In the genomic region with DNA sequence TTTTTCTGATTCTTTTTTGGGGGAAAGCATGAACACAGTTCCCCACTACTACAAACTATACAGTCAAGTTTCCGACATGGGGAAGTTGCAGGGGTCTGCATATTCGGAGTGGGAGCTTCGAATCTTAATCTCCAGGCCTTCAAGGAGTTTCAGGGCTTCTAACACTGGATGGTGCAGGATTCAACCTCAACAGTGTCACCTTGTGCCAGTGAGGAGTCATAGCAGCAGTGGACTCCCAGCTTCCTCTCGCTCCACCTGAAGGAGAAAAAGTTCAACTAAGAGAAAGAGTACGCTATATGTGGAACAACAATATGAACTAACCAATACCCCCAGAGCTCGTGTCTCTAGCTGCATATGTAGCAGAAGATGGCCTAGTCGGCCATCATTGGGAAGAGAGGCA, we compare ENCODE assay signal across 9 mouse cellular contexts. TPM values are rescaled to one million over a fixed set of nuclear protein-coding genes. Genes with fewer than 3 reads are reported as not detected.
DNase-seq lines count a peak whose midpoint lies in the region; ATAC-seq and TF ChIP-seq lines count a peak whose summit lies in the region.
"Had no signal": no experiment of that assay in that cellular context is flagged by ENCODE, and none has a peak within 500 bp of the region (broad histone marks: within the 10 kb centered on the region; RNA-seq: fewer than 3 reads in every experiment).

No protein-coding gene starts in this region.

- peak; percentile 81 for TF ChIP-seq CTCF in intestine, postnatal 0 days (IDR thresholded peaks at IDR 0.05; ENCODE audit: low read depth)

- no peak overlapping the region for H3K27ac ChIP-seq in intestine, postnatal 0 days (ENCODE audit: low read depth, low read length)
- no peak overlapping the region for H3K27ac ChIP-seq in intestine, embryonic 16.5 days (ENCODE audit: low read length)
- H3K27ac ChIP-seq: limb, embryonic 12.5 days had no signal

- peak; percentile 82 for DNase-seq in ES-CJ7 (ENCODE audit: low read depth, low spot score)
- peak; percentile 29 for DNase-seq in mesoderm, embryonic 11.5 days (ENCODE audit: low read depth, low spot score)
- no peak for DNase-seq in layer of hippocampus, postnatal 25 days (ENCODE audit: extremely low spot score in 1 of 2, low spot score in 1 of 2)
- no peak for DNase-seq in right cerebral cortex, postnatal 10 days (ENCODE audit: low spot score in 2 of 2)
- no peak for DNase-seq in layer of hippocampus, adult 18-20 months (ENCODE audit: low spot score in 2 of 2)

- H3K4me2 ChIP-seq in intestine, postnatal 0 days (replicated peaks; ENCODE audit: low read depth): no peak overlapping the region
- H3K4me2 ChIP-seq in intestine, embryonic 16.5 days (ENCODE audit: low read depth, low read length): no peak overlapping the region
- H3K4me2 ChIP-seq: limb, embryonic 12.5 days had no signal

- H3K4me3 ChIP-seq in intestine, postnatal 0 days (ENCODE audit: low read depth, low read length): no peak overlapping the region
- H3K4me3 ChIP-seq in intestine, embryonic 16.5 days (ENCODE audit: low read length): no peak overlapping the region
- H3K4me3 ChIP-seq: limb, embryonic 12.5 days had no signal

- WGBS in intestine, postnatal 0 days: 19% methylated on average over 7 of the region's 7 CpGs
- WGBS in intestine, embryonic 16.5 days: 29% methylated on average over 7 of the region's 7 CpGs

- 0 out of 2 replicates have a peak, but pooled peaks cover 1% of the 10 kb centered on the region for H3K27me3 ChIP-seq in intestine, postnatal 0 days (replicated peaks; ENCODE audit: control insufficient read depth, insufficient read depth, low read length)
- H3K27me3 ChIP-seq in intestine, embryonic 16.5 days (replicated peaks; ENCODE audit: control insufficient read depth, insufficient read depth, low read length): 0 out of 2 replicates have a peak, but pooled peaks cover 1% of the 10 kb centered on the region

- H3K9ac ChIP-seq in intestine, postnatal 0 days (ENCODE audit: low read depth, low read length): no peak overlapping the region
- no peak overlapping the region for H3K9ac ChIP-seq in intestine, embryonic 16.5 days (ENCODE audit: low read depth, low read length)
- H3K9ac ChIP-seq: limb, embryonic 12.5 days had no signal

- H3K36me3 ChIP-seq in intestine, postnatal 0 days (ENCODE audit: control insufficient read depth, insufficient read depth): no peaks in the 10 kb centered on the region
- no peaks in the 10 kb centered on the region for H3K36me3 ChIP-seq in intestine, embryonic 16.5 days (ENCODE audit: control insufficient read depth, insufficient read depth, low read length)
- H3K36me3 ChIP-seq: limb, embryonic 12.5 days had no signal

- no peaks in the 10 kb centered on the region for H3K4me1 ChIP-seq in intestine, postnatal 0 days (replicated peaks; ENCODE audit: control insufficient read depth, insufficient read depth, low read length)
- no peaks in the 10 kb centered on the region for H3K4me1 ChIP-seq in intestine, embryonic 16.5 days (ENCODE audit: control insufficient read depth, insufficient read depth, low read length)
- H3K4me1 ChIP-seq: limb, embryonic 12.5 days had no signal

- ATAC-seq in intestine, postnatal 0 days: no peak
- ATAC-seq in intestine, embryonic 16.5 days: no peak
- peak; percentile 88 for ATAC-seq in erythroblast, adult 5-6 weeks (replicated peaks; ENCODE audit: low FRiP score, poor library complexity, severe bottlenecking)

- no peaks in the 10 kb centered on the region for H3K9me3 ChIP-seq in intestine, postnatal 0 days (ENCODE audit: control insufficient read depth)
- H3K9me3 ChIP-seq in intestine, embryonic 16.5 days (ENCODE audit: control insufficient read depth, low read length): no peaks in the 10 kb centered on the region
- H3K9me3 ChIP-seq: limb, embryonic 12.5 days had no signal

RNA-seq across cellular contexts. Expression of gene Ctsf, which starts 7.4 kb away (rescaled TPM):
- polyA plus RNA-seq in intestine, postnatal 0 days (2015; fragmentation: Nextera tagmentation; extraction: Ambion mirVana): 15.6 and 16.4 TPM in 2 replicates
- 24.0 and 26.3 TPM in 2 replicates for polyA plus RNA-seq in intestine, embryonic 16.5 days (2015; fragmentation: Nextera tagmentation; extraction: Ambion mirVana)
- total RNA-seq in erythroblast, adult 5-6 weeks (2015; ENCODE audit: low replicate concordance): 79.7 and 90.9 TPM in 2 replicates
- total RNA-seq in erythroblast, adult 5-6 weeks (2017; ENCODE audit: low replicate concordance): 51.5 and 94.7 TPM in 2 replicates
- total RNA-seq in layer of hippocampus, postnatal 25 days (2021): 100 to 1,000 TPM; 113 to 118 TPM
- total RNA-seq in layer of hippocampus, adult 18-20 months (2021): 100 to 1,000 TPM; 104 to 111 TPM

RNA-seq across cellular contexts. Expression of gene Ccdc87, which starts 8.3 kb away (rescaled TPM):
- polyA plus RNA-seq in intestine, postnatal 0 days (2015; fragmentation: Nextera tagmentation; extraction: Ambion mirVana): not detected in 2 replicates
- 0.06 TPM in 1 of 2 replicates, not detected in the other for polyA plus RNA-seq in intestine, embryonic 16.5 days (2015; fragmentation: Nextera tagmentation; extraction: Ambion mirVana)
- not detected in 2 replicates for total RNA-seq in erythroblast, adult 5-6 weeks (2015; ENCODE audit: low replicate concordance)
- not detected in 2 replicates for total RNA-seq in erythroblast, adult 5-6 weeks (2017; ENCODE audit: low replicate concordance)
- 1 to 10 TPM; 1.8 to 2.2 TPM for total RNA-seq in layer of hippocampus, postnatal 25 days (2021)
- 1 to 10 TPM; 2.0 to 2.2 TPM for total RNA-seq in layer of hippocampus, adult 18-20 months (2021)

RNA-seq across cellular contexts. Expression of gene Ccs, which starts 8.4 kb away (rescaled TPM):
- 44.9 and 46.3 TPM in 2 replicates for polyA plus RNA-seq in intestine, postnatal 0 days (2015; fragmentation: Nextera tagmentation; extraction: Ambion mirVana)
- 61.4 and 65.8 TPM in 2 replicates for polyA plus RNA-seq in intestine, embryonic 16.5 days (2015; fragmentation: Nextera tagmentation; extraction: Ambion mirVana)
- 12.3 and 18.8 TPM in 2 replicates for total RNA-seq in erythroblast, adult 5-6 weeks (2015; ENCODE audit: low replicate concordance)
- total RNA-seq in erythroblast, adult 5-6 weeks (2017; ENCODE audit: low replicate concordance): 24.4 and 66.9 TPM in 2 replicates
- total RNA-seq in layer of hippocampus, postnatal 25 days (2021): 10 to 100 TPM; 30.6 to 37.8 TPM
- total RNA-seq in layer of hippocampus, adult 18-20 months (2021): 10 to 100 TPM; 33.2 to 35.4 TPM

RNA-seq across cellular contexts. Expression of gene Actn3, which starts 30.2 kb away (rescaled TPM):
- polyA plus RNA-seq in intestine, postnatal 0 days (2015; fragmentation: Nextera tagmentation; extraction: Ambion mirVana): 0.47 and 0.56 TPM in 2 replicates
- 1.1 and 1.3 TPM in 2 replicates for polyA plus RNA-seq in intestine, embryonic 16.5 days (2015; fragmentation: Nextera tagmentation; extraction: Ambion mirVana)
- not detected in 2 replicates for total RNA-seq in erythroblast, adult 5-6 weeks (2015; ENCODE audit: low replicate concordance)
- total RNA-seq in erythroblast, adult 5-6 weeks (2017; ENCODE audit: low replicate concordance): 0.56 TPM in 1 of 2 replicates, not detected in the other
- total RNA-seq in layer of hippocampus, postnatal 25 days (2021): under 1 TPM; 0.84 to 0.89 TPM
- total RNA-seq in layer of hippocampus, adult 18-20 months (2021): under 1 TPM; 0.89 to 0.96 TPM

RNA-seq across cellular contexts. Expression of gene Zdhhc24, which starts 31.0 kb away (rescaled TPM):
- 7.6 and 9.1 TPM in 2 replicates for polyA plus RNA-seq in intestine, postnatal 0 days (2015; fragmentation: Nextera tagmentation; extraction: Ambion mirVana)
- polyA plus RNA-seq in intestine, embryonic 16.5 days (2015; fragmentation: Nextera tagmentation; extraction: Ambion mirVana): 10.9 and 11.1 TPM in 2 replicates
- 4.0 and 12.1 TPM in 2 replicates for total RNA-seq in erythroblast, adult 5-6 weeks (2015; ENCODE audit: low replicate concordance)
- 9.6 and 10.5 TPM in 2 replicates for total RNA-seq in erythroblast, adult 5-6 weeks (2017; ENCODE audit: low replicate concordance)
- total RNA-seq in layer of hippocampus, postnatal 25 days (2021): 10 to 100 TPM; 24.9 to 25.5 TPM
- 10 to 100 TPM; 22.4 to 24.3 TPM for total RNA-seq in layer of hippocampus, adult 18-20 months (2021)

Comparison
In these comparisons a context has a peak if more than half of its experiments do, and no peak if none do; other contexts are left out.
1. DNase-seq: peak in ES-CJ7 (single experiment) and mesoderm, embryonic 11.5 days (single experiment); none in layer of hippocampus, postnatal 25 days (0 of 2), right cerebral cortex, postnatal 10 days (0 of 2) and layer of hippocampus, adult 18-20 months (0 of 2).